Mouse (Mus musculus) embryo, embryonic 10 days (tissue): ENCODE results near the gene Carmil3.

Source experiments
- DNase-seq: peaks from one replicate; pipeline ENCODE4 v3.0.0-alpha.2; 2015; ENCODE audit warnings: low spot score

Carmil3 gene

DNA sequence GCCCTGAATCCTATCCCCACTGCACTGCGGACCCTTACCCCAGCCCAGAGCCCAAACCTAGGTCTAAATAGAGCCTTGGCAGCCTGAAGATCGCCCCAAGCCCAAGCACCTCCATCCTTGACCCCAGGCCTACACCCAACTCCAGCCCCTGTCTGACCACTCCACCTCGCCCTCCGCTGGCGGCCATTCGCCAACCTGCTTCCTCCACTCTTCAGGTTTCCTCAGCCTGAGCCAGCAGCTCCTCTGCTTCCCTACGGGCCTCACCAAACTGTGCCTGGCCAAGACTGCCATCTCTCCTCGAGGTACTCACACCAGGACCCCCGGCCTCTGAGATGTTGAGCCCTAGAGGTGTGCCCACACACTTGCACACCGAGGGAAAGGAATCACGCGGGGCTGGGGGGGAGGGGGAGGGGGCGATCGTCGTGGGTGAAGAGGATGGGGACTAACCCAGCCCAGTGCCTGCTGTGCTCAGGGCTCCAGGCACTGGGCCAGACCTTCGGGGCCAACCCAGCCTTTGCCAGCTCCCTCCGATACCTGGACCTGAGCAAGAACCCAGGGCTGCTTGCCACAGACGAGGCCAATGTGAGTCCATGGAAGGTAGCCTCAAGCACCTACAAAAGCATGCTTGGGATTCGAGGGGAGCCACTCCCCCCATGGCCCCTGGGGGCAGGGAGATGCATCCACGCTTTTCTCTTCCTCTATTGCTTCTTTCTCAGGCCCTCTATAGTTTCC is 5.2 kb downstream of the Carmil3 start:
- DNase-seq = no peak

DNA sequence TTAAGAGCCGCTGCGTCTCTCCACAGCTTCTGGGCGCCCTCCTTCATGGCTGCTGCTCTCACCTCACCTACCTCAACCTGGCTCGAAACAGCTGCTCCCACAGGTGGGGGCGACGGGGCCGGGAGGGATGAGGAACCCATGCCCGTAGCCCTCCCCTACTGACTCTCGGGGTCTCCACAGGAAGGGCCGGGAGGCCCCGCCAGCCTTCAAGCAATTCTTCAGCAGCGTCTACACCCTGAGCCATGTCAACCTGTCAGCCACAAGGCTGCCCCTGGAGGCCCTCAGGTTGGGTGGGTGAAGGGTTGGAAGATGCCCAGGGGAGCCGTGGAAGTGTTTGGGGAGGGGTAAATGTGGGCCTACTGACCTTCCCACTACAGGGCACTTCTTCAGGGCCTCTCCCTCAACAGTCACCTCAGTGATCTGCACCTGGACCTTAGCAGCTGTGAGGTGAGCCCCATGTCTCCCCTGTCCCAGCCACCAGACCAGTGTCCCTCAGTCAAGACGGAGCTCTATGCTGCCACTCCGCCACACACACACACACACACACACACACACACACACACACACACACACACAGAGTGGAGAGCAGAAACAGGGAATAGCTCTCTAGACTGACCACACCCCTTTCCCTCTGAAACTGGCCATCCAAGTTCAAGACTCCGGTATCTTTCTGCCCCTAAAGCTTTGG is 6.5 kb downstream of the Carmil3 start:
- no peak for DNase-seq

DNA sequence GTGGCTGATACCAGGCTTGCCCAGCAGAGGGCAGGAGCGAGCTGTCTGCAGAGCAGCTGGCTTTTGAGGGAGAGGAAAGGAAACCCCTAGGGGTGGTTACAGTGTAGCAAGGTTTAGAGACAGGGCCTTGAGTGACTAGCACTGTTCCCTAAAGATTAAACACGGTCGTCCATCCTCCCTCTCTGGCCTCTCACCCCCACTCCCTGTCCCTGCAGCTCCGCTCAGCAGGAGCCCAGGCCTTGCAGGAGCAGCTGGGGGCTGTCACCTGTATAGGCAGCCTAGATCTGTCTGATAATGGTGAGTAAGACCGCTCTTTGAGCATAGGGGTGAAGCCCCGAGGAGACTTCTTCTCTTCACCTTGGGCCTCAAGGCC is 7.0 kb downstream of the Carmil3 start:
- peak; percentile 84 for DNase-seq

GRCm38 (mm10) chr14:55505612-55506011 is 15.2 kb downstream of the Carmil3 start:
- DNase-seq = no peak

- no peak for DNase-seq
Observed at GRCm38 (mm10) chr14:55507801-55508200, 17.4 kb downstream of the Carmil3 start.

GRCm38 (mm10) chr14:55509540-55509939 is 19.1 kb downstream of the Carmil3 start:
- DNase-seq = no peak

DNA sequence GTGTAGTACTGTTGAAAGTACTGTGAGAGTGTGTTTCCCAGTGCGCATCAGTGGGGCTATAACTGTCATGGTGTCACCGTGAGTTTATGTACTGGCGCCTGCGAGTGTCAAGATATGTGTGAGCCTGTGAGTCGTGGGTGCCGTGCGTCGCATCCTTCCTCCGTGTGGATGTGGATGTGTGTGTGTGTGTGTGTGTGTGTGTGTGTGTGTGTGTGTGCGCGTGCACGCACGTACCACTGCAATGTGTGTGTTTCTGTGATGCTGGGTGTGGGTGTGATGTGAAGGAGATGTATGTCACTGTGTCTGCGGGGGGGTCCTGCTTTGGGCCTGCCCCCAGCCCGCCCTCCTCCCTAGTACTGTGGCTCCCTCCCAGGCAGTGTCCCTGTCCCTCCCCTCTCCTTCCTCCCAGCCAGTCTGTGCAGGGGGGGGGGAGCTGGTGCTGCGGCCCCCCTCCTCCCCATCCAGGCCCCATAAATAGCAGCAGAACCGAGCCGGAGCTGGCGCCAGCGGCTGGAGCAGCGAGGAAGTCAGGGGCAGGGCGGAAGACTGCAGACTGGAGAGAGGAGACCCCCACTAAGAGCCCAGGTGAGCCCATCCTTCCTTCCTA is 19.8 kb downstream of the Carmil3 start, which contains the start of gene Cpne6:
TSS of gene Cpne6 (plus strand) at position 321 of the 607 bp plus-strand sequence.
- no peak for DNase-seq

DNA sequence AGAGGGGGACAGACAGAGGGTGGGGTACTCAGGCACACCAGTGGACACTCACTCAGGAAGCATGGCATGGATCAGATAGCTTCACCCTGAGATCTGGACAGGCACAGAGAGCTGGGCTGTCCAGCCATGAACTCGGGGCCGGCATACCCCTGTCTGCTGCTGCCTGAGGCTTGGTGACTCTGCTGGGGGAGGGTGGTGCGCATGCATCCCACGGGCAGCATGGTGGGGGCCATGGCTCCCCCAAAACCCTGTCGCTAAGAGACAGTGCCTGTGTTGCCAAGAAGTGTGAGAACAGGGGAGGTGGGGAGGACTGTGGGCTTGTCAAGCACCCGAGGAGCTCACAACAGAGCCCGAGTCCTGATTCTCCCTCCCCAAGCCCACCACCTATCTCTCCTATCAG is 20.6 kb downstream of the Carmil3 start:
- DNase-seq = no peak

GRCm38 (mm10) chr14:55513927-55514326 is 23.5 kb downstream of the Carmil3 start:
- DNase-seq = no peak

- no peak for DNase-seq
Observed at GRCm38 (mm10) chr14:55515846-55516245, 25.4 kb downstream of the Carmil3 start.

DNA sequence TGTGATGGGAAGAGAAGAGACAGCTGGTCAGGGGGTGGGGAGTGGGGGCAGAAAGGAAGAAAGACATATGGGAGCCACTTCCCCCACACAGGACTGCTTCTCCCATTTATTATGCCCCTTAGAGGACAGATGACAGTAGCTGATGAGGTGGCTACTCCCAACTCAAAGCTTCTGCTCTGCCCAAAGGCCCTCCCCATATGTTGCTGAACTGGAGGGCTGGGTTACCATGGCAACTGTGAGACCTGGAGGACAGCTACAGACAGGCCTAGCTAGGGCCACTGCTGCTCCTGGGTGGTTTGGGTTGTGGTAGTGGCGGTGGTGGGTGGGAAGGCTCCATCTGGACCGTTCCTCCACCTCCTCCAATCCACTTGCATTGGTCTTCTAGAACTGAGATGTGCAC is 28.4 kb downstream of the Carmil3 start:
- DNase-seq = peak; percentile 76

DNA sequence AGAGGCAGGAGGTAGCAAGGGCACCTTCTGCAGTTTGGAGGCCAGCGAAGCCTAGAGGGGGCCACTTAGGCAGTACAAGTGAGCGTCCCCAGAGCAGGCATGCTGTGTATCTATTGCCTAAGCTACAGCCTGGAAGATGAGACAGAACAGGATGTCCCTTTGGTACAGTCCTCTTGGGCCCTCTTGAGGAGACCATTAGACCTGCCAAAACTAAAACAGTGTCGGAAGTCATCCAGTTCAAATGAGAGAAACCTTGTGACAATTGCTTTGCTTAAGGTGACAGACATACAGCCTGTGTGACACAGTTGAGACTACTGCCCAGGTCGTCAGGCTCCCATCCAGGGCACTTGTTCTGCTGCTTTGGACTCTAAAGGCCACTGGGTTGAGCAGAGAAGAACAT is 29.2 kb downstream of the Carmil3 start:
- no peak for DNase-seq

GRCm38 (mm10) chr14:55520451-55521361 is 30.3 kb downstream of the Carmil3 start:
- peak; percentile 59 for DNase-seq

DNA sequence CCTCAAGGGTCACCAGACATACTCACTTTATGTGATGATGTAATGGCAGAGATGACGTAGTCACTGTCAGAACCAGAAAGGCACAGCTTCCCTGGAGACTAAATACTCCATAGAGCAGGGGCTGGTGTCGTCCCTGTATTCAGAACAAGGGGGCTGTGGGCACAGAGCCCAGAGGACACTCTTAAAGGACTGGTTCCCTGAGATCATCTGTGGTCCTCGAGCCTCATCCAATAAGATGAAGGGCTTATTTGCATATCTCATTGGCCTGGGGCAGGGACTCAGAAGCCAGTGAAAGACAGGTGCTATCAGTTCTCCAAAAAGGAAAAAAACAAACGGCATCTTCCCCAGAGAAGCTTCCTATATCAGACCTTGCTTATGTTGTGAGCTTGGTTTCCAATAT is 33.6 kb downstream of the Carmil3 start:
- no peak for DNase-seq

GRCm38 (mm10) chr14:55524785-55525184 is 34.3 kb downstream of the Carmil3 start, which contains the start of gene Nrl:
Gene Nrl (minus strand): TSS chr14:55524981.
- no peak for DNase-seq

DNA sequence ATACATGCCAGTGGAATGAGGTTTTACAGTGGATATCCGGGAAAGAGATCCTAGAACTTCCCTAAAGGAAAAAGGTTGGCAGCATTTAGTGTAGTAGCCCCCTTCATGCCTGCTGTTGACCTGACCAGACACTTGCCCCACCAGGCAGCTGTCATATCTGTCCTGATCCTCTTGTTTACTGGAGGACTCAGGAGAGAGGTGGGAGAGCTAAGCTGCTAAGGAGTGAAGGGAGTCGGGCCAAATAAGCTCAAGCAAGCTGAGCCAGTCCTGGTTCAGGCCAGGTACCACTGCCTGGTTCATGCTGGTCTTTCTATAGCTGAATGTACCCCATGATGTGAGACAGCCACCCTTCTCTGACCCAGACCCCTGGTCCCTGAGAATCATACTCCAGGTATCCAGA is 36.2 kb downstream of the Carmil3 start:
- DNase-seq = no peak

DNA sequence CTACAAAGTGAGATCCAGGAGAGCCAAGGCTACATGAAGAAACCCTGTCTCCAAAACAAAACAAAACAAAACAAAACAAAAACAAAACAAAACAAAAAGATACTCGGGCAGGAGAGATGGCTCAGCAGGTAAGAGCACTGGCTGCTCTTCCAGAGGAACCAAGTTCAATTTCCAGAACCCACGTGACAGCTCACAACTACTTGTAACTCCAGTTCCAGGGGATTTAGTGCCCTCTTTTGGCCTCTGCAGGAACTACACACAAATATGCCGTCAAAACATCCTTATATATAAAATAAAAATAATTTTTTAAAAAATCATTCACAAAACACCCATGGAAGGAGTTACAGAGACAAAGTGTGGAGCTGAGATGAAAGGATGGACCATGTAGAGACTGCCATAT is 37.5 kb downstream of the Carmil3 start:
- DNase-seq = peak; percentile 64

DNA sequence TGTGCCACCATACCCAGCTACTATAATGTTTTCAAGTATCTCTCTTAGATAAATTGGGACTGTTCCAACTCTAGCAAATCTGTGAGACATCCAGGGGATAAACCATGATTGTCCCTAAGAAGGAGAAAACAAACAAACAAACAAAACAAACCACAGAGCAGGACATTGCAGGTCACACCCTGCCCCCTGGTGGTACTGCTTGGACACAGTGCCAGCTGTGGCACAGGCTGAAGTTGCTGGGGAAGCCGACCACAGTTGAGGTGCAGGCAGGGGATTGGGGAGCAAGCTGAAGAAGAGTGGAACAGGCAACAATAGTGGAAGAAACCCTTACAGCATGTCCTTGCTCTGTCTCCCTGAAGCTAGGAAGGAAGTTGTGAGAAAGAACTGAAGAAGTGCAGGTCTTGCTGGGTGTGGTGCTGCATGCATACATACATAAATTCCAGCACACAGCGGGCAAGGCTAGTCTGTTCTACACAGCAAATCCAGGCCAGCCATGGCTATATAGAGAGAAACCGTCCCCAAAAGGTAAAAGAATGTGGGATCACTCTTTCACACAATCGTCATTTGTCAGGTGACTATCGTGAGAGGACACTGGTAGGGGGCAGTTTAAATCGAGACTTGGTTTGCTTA is 45.8 kb downstream of the Carmil3 start:
- peak; percentile 61 for DNase-seq

DNA sequence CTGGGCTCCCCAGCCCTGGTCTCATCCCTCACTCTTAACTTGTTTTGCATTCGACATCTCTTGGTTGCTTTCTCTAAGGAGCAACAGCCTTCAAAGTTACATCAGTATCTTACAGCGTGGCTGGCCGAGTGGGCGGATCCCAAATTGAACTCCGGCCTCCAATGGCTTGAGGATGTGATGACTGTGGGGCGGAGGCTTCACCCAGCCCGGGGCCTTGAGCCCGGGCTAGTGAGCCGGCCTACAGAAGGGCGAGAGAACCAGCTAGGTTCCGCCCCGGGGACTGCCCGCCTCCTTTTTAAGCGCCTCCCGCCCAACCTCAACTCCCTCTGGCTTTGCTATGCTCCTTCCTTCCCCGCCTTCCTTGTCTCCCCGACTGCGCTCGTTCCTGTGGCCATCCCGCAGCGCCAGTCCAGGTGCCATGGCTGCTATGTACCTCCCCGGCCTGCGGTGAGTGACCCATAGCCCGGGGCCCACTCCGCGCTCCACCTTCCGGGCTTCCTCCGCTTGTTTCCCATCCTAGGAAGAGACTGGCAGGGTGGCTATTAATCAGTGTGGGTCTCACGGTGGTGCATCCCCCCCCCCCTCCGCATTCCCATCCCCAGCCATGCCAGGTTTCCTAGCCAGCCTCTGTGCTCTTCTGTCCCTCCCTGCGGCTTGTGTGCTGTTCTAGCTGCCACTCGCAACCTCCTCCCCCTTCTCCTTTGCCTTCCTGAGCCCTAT is 49.8 kb downstream of the Carmil3 start, which contains the start of gene Pck2:
TSS of gene Pck2 (plus strand) at position 200 of the 720 bp plus-strand sequence.
- peak; percentile 91 for DNase-seq

- no peak for DNase-seq
Observed at GRCm38 (mm10) chr14:55540787-55541321, 50.4 kb downstream of the Carmil3 start.

- no peak for DNase-seq
Observed at GRCm38 (mm10) chr14:55542268-55542667, 51.8 kb downstream of the Carmil3 start.
